Mouse (Mus musculus) limb, embryonic 14.5 days (tissue): ENCODE measurements around the gene Tppp3. TPM values are rescaled to one million over a fixed set of nuclear protein-coding genes. Genes with fewer than 3 reads are reported as not detected.

Experiments
- ATAC-seq: fragments of 200-750 bp; cut with Nextera tagmentation; 2 replicates; pipeline ENCODE4 v1.8.0; 2017; ENCODE audit warnings: low read depth, moderate number of reproducible peaks, moderate TSS enrichment; ENCODE audit not compliant: low FRiP score
- DNase-seq: peaks from one replicate; pipeline ENCODE4 v3.0.0-alpha.2; 2015; ENCODE audit warnings: low spot score
- H3K27ac ChIP-seq: fragments of 300-500 bp; sonication (generic); replicated peaks from 2 replicates; pipeline ENCODE4 v1.5.1; 2014; ENCODE audit warnings: low read depth, mild to moderate bottlenecking, low read length, moderate library complexity, mixed read lengths
- H3K27me3 ChIP-seq: fragments of 300-500 bp; sonication (generic); 2 replicates; pipeline ENCODE4 v1.6.1; 2014; ENCODE audit warnings: low read length, mixed read lengths; ENCODE audit not compliant: control insufficient read depth, insufficient read depth
- H3K36me3 ChIP-seq: fragments of 300-500 bp; sonication (generic); 2 replicates; pipeline ENCODE4 v1.6.1; 2014; ENCODE audit warnings: mild to moderate bottlenecking, low read length, moderate library complexity, mixed read lengths; ENCODE audit not compliant: control insufficient read depth, insufficient read depth
- H3K4me1 ChIP-seq: fragments of 300-500 bp; sonication (generic); 2 replicates; pipeline ENCODE4 v1.6.1; 2014; ENCODE audit warnings: antibody characterized with exemption, low read length, mixed read lengths; ENCODE audit not compliant: control insufficient read depth, insufficient read depth
- H3K4me2 ChIP-seq: fragments of 300-500 bp; sonication (generic); replicated peaks from 2 replicates; pipeline ENCODE4 v1.6.1; 2014; ENCODE audit warnings: low read depth, mild to moderate bottlenecking, low read length, moderate library complexity; ENCODE audit not compliant: severe bottlenecking
- H3K4me3 ChIP-seq: fragments of 300-500 bp; sonication (generic); replicated peaks from 2 replicates; pipeline ENCODE4 v1.5.1; 2014; ENCODE audit warnings: low read length
- H3K9ac ChIP-seq: fragments of 300-500 bp; sonication (generic); 2 replicates; pipeline ENCODE4 v1.6.1; 2014; ENCODE audit warnings: mild to moderate bottlenecking, low read depth, low read length, moderate library complexity; ENCODE audit not compliant: severe bottlenecking
- H3K9me3 ChIP-seq: fragments of 300-500 bp; sonication (generic); 2 replicates; pipeline ENCODE4 v1.6.1; 2016; ENCODE audit warnings: low read length; ENCODE audit not compliant: control insufficient read depth
- POLR2A ChIP-seq: fragments of 200-500 bp; IDR thresholded peaks from 2 replicates; pipeline ENCODE4 v1.8.0; 2012; ENCODE audit warnings: inconsistent platforms, mild to moderate bottlenecking, moderate library complexity, borderline replicate concordance; ENCODE audit not compliant: insufficient read depth, insufficient read length; ENCODE audit errors: extremely low read depth
- WGBS: fragments of 180-500 bp; shearing (Covaris S2); extraction: QIAGEN DNeasy Blood & Tissue Kit; methylation state at CpG from one replicate; pipeline ENCODE4 v1.1.7; 2014; 5-methylcytosine and 5-hydroxymethylcytosine counted together
- polyA plus RNA-seq, 2 experiments: library from polyadenylated mRNA; depleted of rRNA in 1 of 2; stranded (reverse) in 1 of 2; unstranded in 1 of 2; fragments of >200 nt; fragmentation: Nextera tagmentation in 1 of 2; extraction: Ambion mirVana in 1 of 2; gene quantifications; 2 replicates each; pipeline versions ENCODE4 v1.2.1 to v1.2.3; 2012 to 2014

Gene Tppp3
- polyA plus RNA-seq, 2 experiments: 130 to 164 TPM

- no peak overlapping the region for H3K9ac ChIP-seq
- WGBS: 90% methylated on average over 10 of the region's 10 CpGs
- no peaks in the 10 kb centered on the region for H3K36me3 ChIP-seq
- DNase-seq (no peak), ATAC-seq (no peak)
- no peaks in the 10 kb centered on the region for H3K9me3 ChIP-seq
- no peak for TF ChIP-seq POLR2A
- H3K4me2 ChIP-seq: no peak overlapping the region
- peaks cover 13% of the 10 kb centered on the region for H3K4me1 ChIP-seq
- H3K27ac ChIP-seq: no peak overlapping the region
- H3K4me3 ChIP-seq: no peak overlapping the region
- H3K27me3 ChIP-seq: peaks cover 2% of the 10 kb centered on the region; the same call in 1 of the 2 replicates
Measured at GRCm38 (mm10) chr8:105467396-105467985, 3.8 kb downstream of the Tppp3 start.

- peaks cover 13% of the 10 kb centered on the region for H3K4me1 ChIP-seq
- WGBS: 84% methylated on average over 7 of the region's 7 CpGs
Measured at GRCm38 (mm10) chr8:105466700-105467291, 4.5 kb downstream of the Tppp3 start.

GRCm38 (mm10) chr8:105466246-105466645 lies 5.1 kb downstream of the Tppp3 start:
- no peaks in the 10 kb centered on the region for H3K27me3 ChIP-seq
- H3K9me3 ChIP-seq: no peaks in the 10 kb centered on the region
- TF ChIP-seq POLR2A: no peak
- 82% methylated on average over 6 of the region's 6 CpGs for WGBS
- no peak overlapping the region for H3K4me3 ChIP-seq
- no peak overlapping the region for H3K9ac ChIP-seq
- no peak overlapping the region for H3K27ac ChIP-seq
- H3K36me3 ChIP-seq: no peaks in the 10 kb centered on the region
- no peak overlapping the region for H3K4me2 ChIP-seq
- no peak for DNase-seq
- peaks cover 7% of the 10 kb centered on the region for H3K4me1 ChIP-seq
- ATAC-seq: no peak

More at GRCm38 (mm10) chr8:105466700-105467291, 4.5 kb downstream of the Tppp3 start:
- Histone ChIP-seq H3K36me3 (no peaks in the 10 kb centered on the region), H3K27me3 (no peaks in the 10 kb centered on the region), H3K27ac (no peak overlapping the region), H3K4me3 (no peak overlapping the region), H3K9ac (no peak overlapping the region), H3K4me2 (no peak overlapping the region), H3K9me3 (no peaks in the 10 kb centered on the region)
- no peak for ATAC-seq
- TF ChIP-seq POLR2A: no peak
- DNase-seq: no peak

- TF ChIP-seq POLR2A: no peak
- Histone ChIP-seq H3K27me3 (no peaks in the 10 kb centered on the region), H3K9ac (no peak overlapping the region), H3K27ac (no peak overlapping the region), H3K36me3 (no peaks in the 10 kb centered on the region), H3K4me1 (no peaks in the 10 kb centered on the region), H3K4me2 (no peak overlapping the region), H3K9me3 (no peaks in the 10 kb centered on the region), H3K4me3 (no peak overlapping the region)
- DNase-seq: no peak
- 73% methylated on average over 7 of the region's 7 CpGs for WGBS
- ATAC-seq: no peak
Measured at GRCm38 (mm10) chr8:105464595-105464994, 6.7 kb downstream of the Tppp3 start.

GRCm38 (mm10) chr8:105461085-105461803 lies 10.1 kb downstream of the Tppp3 start:
- ATAC-seq: no peak
- 44% methylated on average over 13 of the region's 13 CpGs for WGBS

More at GRCm38 (mm10) chr8:105461085-105461803, 10.1 kb downstream of the Tppp3 start:
- DNase-seq: no peak
- Histone ChIP-seq H3K4me1 (no peaks in the 10 kb centered on the region), H3K27me3 (no peaks in the 10 kb centered on the region), H3K36me3 (no peaks in the 10 kb centered on the region), H3K9me3 (no peaks in the 10 kb centered on the region), H3K9ac (no peak overlapping the region), H3K27ac (no peak overlapping the region), H3K4me3 (no peak overlapping the region), H3K4me2 (no peak overlapping the region)
- no peak for TF ChIP-seq POLR2A
